8 mouse cellular contexts compared by ENCODE assay signal in genomic region chr7:89404734-89405440, GRCm38 (mm10). TPM values are rescaled to one million over a fixed set of nuclear protein-coding genes. Genes with fewer than 3 reads are reported as not detected.
DNase-seq lines count a peak whose midpoint lies in the region; ATAC-seq and TF ChIP-seq lines count a peak whose summit lies in the region.

No protein-coding gene starts in this region.

- under 1% methylated on average over 34 of the region's 35 CpGs for WGBS in forebrain, embryonic 16.5 days
- WGBS in hindbrain, embryonic 11.5 days: under 1% methylated on average over 35 of the region's 35 CpGs
- WGBS in liver, adult 2 months: under 1% methylated on average over 35 of the region's 35 CpGs
- under 1% methylated on average over 34 of the region's 35 CpGs for WGBS in midbrain, embryonic 15.5 days

- no peak for TF ChIP-seq CTCF in liver, adult 2 months (IDR thresholded peaks at IDR 0.05; ENCODE audit: low read depth, low read length)

- H3K27ac ChIP-seq in forebrain, embryonic 16.5 days (ENCODE audit: low read length): no peak overlapping the region
- H3K27ac ChIP-seq in hindbrain, embryonic 11.5 days (ENCODE audit: low read depth, low read length): no peak overlapping the region; the same call in 1 of the 2 replicates
- peak overlapping the region; percentile 93 for H3K27ac ChIP-seq in liver, adult 2 months (replicated peaks; ENCODE audit: insufficient read depth, low read depth, low read length)
- H3K27ac ChIP-seq in midbrain, embryonic 15.5 days: peak overlapping the region; percentile 74

- H3K4me2 ChIP-seq in forebrain, embryonic 16.5 days (ENCODE audit: low read length): peak overlapping the region; percentile 100
- H3K4me2 ChIP-seq in hindbrain, embryonic 11.5 days (replicated peaks; ENCODE audit: low read depth, low read length): peak overlapping the region; percentile 100
- H3K4me2 ChIP-seq in midbrain, embryonic 15.5 days: peak overlapping the region; percentile 99

- H3K4me1 ChIP-seq in forebrain, embryonic 16.5 days (replicated peaks; ENCODE audit: control insufficient read depth, insufficient read depth, low read length): peaks cover 18% of the 10 kb centered on the region
- peaks cover 3% of the 10 kb centered on the region; the same call in 1 of the 2 replicates for H3K4me1 ChIP-seq in hindbrain, embryonic 11.5 days (replicated peaks; ENCODE audit: control insufficient read depth, insufficient read depth, low read length)
- peaks cover 17% of the 10 kb centered on the region for H3K4me1 ChIP-seq in liver, adult 2 months (ENCODE audit: control insufficient read depth, insufficient read depth, low read length)
- peaks cover 10% of the 10 kb centered on the region for H3K4me1 ChIP-seq in midbrain, embryonic 15.5 days

- H3K36me3 ChIP-seq in forebrain, embryonic 16.5 days (ENCODE audit: control insufficient read depth, insufficient read depth): no peaks in the 10 kb centered on the region
- H3K36me3 ChIP-seq in hindbrain, embryonic 11.5 days (ENCODE audit: control insufficient read depth, insufficient read depth, low read length): no peaks in the 10 kb centered on the region
- H3K36me3 ChIP-seq in liver, adult 2 months (ENCODE audit: control insufficient read depth, insufficient read depth, low read length): peaks cover 19% of the 10 kb centered on the region
- no peaks in the 10 kb centered on the region for H3K36me3 ChIP-seq in midbrain, embryonic 15.5 days (replicated peaks)

- peaks cover 6% of the 10 kb centered on the region; the same call in 1 of the 2 replicates for H3K79me2 ChIP-seq in liver, adult 2 months (ENCODE audit: control insufficient read depth, insufficient read depth, low read length)

- peaks cover 2% of the 10 kb centered on the region; the same call in 1 of the 2 replicates for H3K27me3 ChIP-seq in forebrain, embryonic 16.5 days (replicated peaks; ENCODE audit: control insufficient read depth, insufficient read depth, low read length)
- H3K27me3 ChIP-seq in hindbrain, embryonic 11.5 days (ENCODE audit: control insufficient read depth, insufficient read depth, low read length): peaks cover 5% of the 10 kb centered on the region
- no peaks in the 10 kb centered on the region for H3K27me3 ChIP-seq in liver, adult 2 months (ENCODE audit: control insufficient read depth, insufficient read depth, low read length)
- H3K27me3 ChIP-seq in midbrain, embryonic 15.5 days (replicated peaks): peaks cover 10% of the 10 kb centered on the region; the same call in 1 of the 2 replicates

- H3K4me3 ChIP-seq in forebrain, embryonic 16.5 days (replicated peaks; ENCODE audit: low read length): peak overlapping the region; percentile 70
- H3K4me3 ChIP-seq in hindbrain, embryonic 11.5 days (ENCODE audit: low read depth, low read length): peak overlapping the region; percentile 71
- H3K4me3 ChIP-seq in liver, adult 2 months (ENCODE audit: insufficient read depth, low read depth, low read length): peak overlapping the region; percentile 90
- H3K4me3 ChIP-seq in midbrain, embryonic 15.5 days: peak overlapping the region; percentile 71

- peak overlapping the region; percentile 75 for H3K9ac ChIP-seq in forebrain, embryonic 16.5 days (replicated peaks; ENCODE audit: low read depth, low read length)
- H3K9ac ChIP-seq in hindbrain, embryonic 11.5 days (ENCODE audit: low read depth, low read length): peak overlapping the region; percentile 77
- peak overlapping the region; percentile 93 for H3K9ac ChIP-seq in liver, adult 2 months (ENCODE audit: low read depth, low read length)
- peak overlapping the region; percentile 65 for H3K9ac ChIP-seq in midbrain, embryonic 15.5 days

- ATAC-seq in forebrain, embryonic 16.5 days: no peak; the same call in 1 of the 2 replicates
- no peak for ATAC-seq in hindbrain, embryonic 11.5 days (ENCODE audit: low FRiP score)
- no peak for ATAC-seq in midbrain, embryonic 15.5 days (replicated peaks)

- TF ChIP-seq POLR2A in liver, adult 2 months (IDR thresholded peaks at IDR 0.05; ENCODE audit: extremely low read depth, insufficient read depth, low read length): no peak

- peak; percentile 67 for DNase-seq in kidney, adult 18-20 months
- no peak for DNase-seq in kidney, adult 9 months
- peak; percentile 45 for DNase-seq in adrenal gland, adult 8-10 months
- peak; percentile 55 for DNase-seq in hindbrain, embryonic 11.5 days (ENCODE audit: low spot score)
- peak; percentile 77 for DNase-seq in liver, adult 2 months (ENCODE audit: extremely low read depth, low read depth, low spot score)
- no peak for DNase-seq in Muller cell, postnatal 12 days (ENCODE audit: inconsistent ontology term)

- no peaks in the 10 kb centered on the region for H3K9me3 ChIP-seq in forebrain, embryonic 16.5 days (ENCODE audit: control insufficient read depth, low read length)
- H3K9me3 ChIP-seq in hindbrain, embryonic 11.5 days (ENCODE audit: control insufficient read depth, low read length): no peaks in the 10 kb centered on the region
- no peaks in the 10 kb centered on the region for H3K9me3 ChIP-seq in midbrain, embryonic 15.5 days

RNA-seq across cellular contexts. Expression of gene Fzd4, which starts 0.7 kb away (rescaled TPM):
- total RNA-seq in adrenal gland, adult 8-10 months (2022): 10 to 100 TPM; 21.9 to 43.3 (median 26.8) TPM
- 1.6 and 2.1 TPM in 2 replicates for polyA plus RNA-seq in forebrain, embryonic 16.5 days (2015; fragmentation: Nextera tagmentation; extraction: Ambion mirVana)
- polyA plus RNA-seq in hindbrain, embryonic 11.5 days (2014; fragmentation: Nextera tagmentation; extraction: Ambion mirVana): 3.8 and 4.0 TPM in 2 replicates
- 11.5 and 12.1 TPM in 2 replicates for total RNA-seq in liver, adult 2 months (2014; rRNA removed)
- 4.8 and 6.3 TPM in 2 replicates for polyA plus RNA-seq in liver, adult 2 months (2012; rRNA removed)
- 1.6 and 1.7 TPM in 2 replicates for polyA plus RNA-seq in midbrain, embryonic 15.5 days (2015; fragmentation: Nextera tagmentation; extraction: Ambion mirVana)

RNA-seq across cellular contexts. Expression of gene Tmem135, which starts 0.9 kb away (rescaled TPM):
- 10 to 100 TPM; 54.6 to 97.9 (median 82.9) TPM for total RNA-seq in adrenal gland, adult 8-10 months (2022)
- 25.7 and 27.5 TPM in 2 replicates for polyA plus RNA-seq in forebrain, embryonic 16.5 days (2015; fragmentation: Nextera tagmentation; extraction: Ambion mirVana)
- 14.6 and 15.2 TPM in 2 replicates for polyA plus RNA-seq in hindbrain, embryonic 11.5 days (2014; fragmentation: Nextera tagmentation; extraction: Ambion mirVana)
- 60.4 and 60.5 TPM in 2 replicates for total RNA-seq in liver, adult 2 months (2014; rRNA removed)
- 101 and 108 TPM in 2 replicates for polyA plus RNA-seq in liver, adult 2 months (2012; rRNA removed)
- polyA plus RNA-seq in midbrain, embryonic 15.5 days (2015; fragmentation: Nextera tagmentation; extraction: Ambion mirVana): 28.0 and 32.8 TPM in 2 replicates

Comparison
In these comparisons a context has a peak if more than half of its experiments do, and no peak if none do; other contexts are left out.
1. DNase-seq: peak in kidney, adult 18-20 months (single experiment), adrenal gland, adult 8-10 months (single experiment), hindbrain, embryonic 11.5 days (single experiment) and liver, adult 2 months (single experiment); none in kidney, adult 9 months (single experiment) and Muller cell, postnatal 12 days (single experiment).
2. H3K27ac ChIP-seq: peak in liver, adult 2 months (single experiment) and midbrain, embryonic 15.5 days (single experiment); none in forebrain, embryonic 16.5 days (single experiment) and hindbrain, embryonic 11.5 days (single experiment).
3. Peak in every context shown above with its lines, with median percentiles within 50 percentile points of each other: H3K4me2 ChIP-seq, H3K4me3 ChIP-seq and H3K9ac ChIP-seq.